Mouse (Mus musculus): ENCODE results near the gene Plscr3. TPM values are rescaled to one million over a fixed set of nuclear protein-coding genes. Genes with fewer than 3 reads are reported as not detected.

Plscr3 gene
- 44.3 and 49.0 TPM in 2 replicates for polyA plus RNA-seq (2014; fragmentation: Nextera tagmentation; extraction: Ambion mirVana)

DNA sequence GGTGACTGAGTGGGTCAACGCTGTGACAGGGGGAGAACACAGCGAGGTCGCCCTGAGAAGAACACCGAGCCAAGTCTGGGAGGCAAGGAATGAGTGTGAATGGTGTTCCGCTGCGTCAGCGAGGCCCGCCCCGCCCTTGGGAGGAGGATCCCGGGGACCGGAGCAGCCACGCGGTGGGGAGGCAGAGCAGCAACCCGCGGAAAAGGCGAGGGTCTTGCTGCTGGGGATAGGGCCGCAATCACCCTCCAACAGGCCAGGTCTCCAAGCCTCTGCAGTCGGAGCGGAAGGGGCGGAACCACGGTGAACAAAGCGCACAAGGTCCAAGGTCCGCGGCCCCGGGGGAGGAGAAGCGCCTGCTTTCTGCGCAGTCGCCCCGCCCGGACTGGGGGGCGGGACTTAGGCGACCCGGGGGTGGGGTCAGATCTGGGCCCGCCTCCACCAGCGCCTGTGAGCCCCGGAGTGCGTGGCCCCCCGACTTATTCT, at the start of gene Plscr3:
Gene Plscr3 (plus strand): TSS at position 179 of the 483 bp plus-strand sequence.
- Histone ChIP-seq H3K9ac (ENCODE audit: low read length) (peak within 1 kb of the TSS; percentile 76), H3K4me2 (ENCODE audit: low read length) (peak within 1 kb of the TSS; percentile 81), H3K9me3 (replicated peaks; ENCODE audit: control insufficient read depth, low read length) (no peaks in the 10 kb centered on the region), H3K36me3 (ENCODE audit: control insufficient read depth, insufficient read depth, low read length) (peaks cover 35% of the 10 kb centered on the region), H3K4me1 (ENCODE audit: control insufficient read depth, insufficient read depth, low read length) (peaks cover 14% of the 10 kb centered on the region), H3K27ac (ENCODE audit: low read depth, low read length) (peak within 1 kb of the TSS; percentile 94), H3K27me3 (replicated peaks; ENCODE audit: control insufficient read depth, insufficient read depth, low read length) (no peaks in the 10 kb centered on the region), H3K4me3 (ENCODE audit: low read depth, low read length) (peak within 1 kb of the TSS; percentile 57)
- peak; percentile 93 for DNase-seq (ENCODE audit: low spot score)
- ATAC-seq, result peak; percentile 95
- 2% methylated on average over 38 of the region's 38 CpGs for WGBS

- peaks cover 5% of the 10 kb centered on the region; the same call in 1 of the 2 replicates for H3K27me3 ChIP-seq (replicated peaks; ENCODE audit: control insufficient read depth, insufficient read depth, low read length)
Measured at GRCm38 (mm10) chr11:69797924-69798323, 48.3 kb upstream of the Plscr3 start.

GRCm38 (mm10) chr11:69799394-69800137, 46.6 kb upstream of the Plscr3 start:
- WGBS, result 21% methylated on average over 11 of the region's 12 CpGs
- H3K27me3 ChIP-seq (replicated peaks; ENCODE audit: control insufficient read depth, insufficient read depth, low read length), result peaks cover 10% of the 10 kb centered on the region
- peak overlapping the region; percentile 98 for H3K4me2 ChIP-seq (ENCODE audit: low read length)
- DNase-seq (ENCODE audit: low spot score), result peak; percentile 68
- H3K4me1 ChIP-seq (ENCODE audit: control insufficient read depth, insufficient read depth, low read length), result peaks cover 44% of the 10 kb centered on the region
- H3K36me3 ChIP-seq (ENCODE audit: control insufficient read depth, insufficient read depth, low read length), result no peaks in the 10 kb centered on the region
- no peaks in the 10 kb centered on the region for H3K9me3 ChIP-seq (replicated peaks; ENCODE audit: control insufficient read depth, low read length)
- H3K27ac ChIP-seq (ENCODE audit: low read depth, low read length), result peak overlapping the region; percentile 88
- peak overlapping the region; percentile 73; the same call in 1 of the 2 replicates for H3K9ac ChIP-seq (ENCODE audit: low read length)
- peak overlapping the region; percentile 56 for H3K4me3 ChIP-seq (ENCODE audit: low read depth, low read length)
- no peak for ATAC-seq

More at GRCm38 (mm10) chr11:69797924-69798323, 48.3 kb upstream of the Plscr3 start:
- 80% methylated on average over 7 of the region's 7 CpGs for WGBS
- Histone ChIP-seq H3K9ac (ENCODE audit: low read length) (no peak overlapping the region), H3K4me3 (ENCODE audit: low read depth, low read length) (no peak overlapping the region), H3K36me3 (ENCODE audit: control insufficient read depth, insufficient read depth, low read length) (no peaks in the 10 kb centered on the region), H3K4me2 (ENCODE audit: low read length) (no peak overlapping the region), H3K9me3 (replicated peaks; ENCODE audit: control insufficient read depth, low read length) (no peaks in the 10 kb centered on the region), H3K4me1 (ENCODE audit: control insufficient read depth, insufficient read depth, low read length) (peaks cover 27% of the 10 kb centered on the region), H3K27ac (ENCODE audit: low read depth, low read length) (no peak overlapping the region; the same call in 1 of the 2 replicates)
- no peak for ATAC-seq
- no peak for DNase-seq (ENCODE audit: low spot score)

DNA sequence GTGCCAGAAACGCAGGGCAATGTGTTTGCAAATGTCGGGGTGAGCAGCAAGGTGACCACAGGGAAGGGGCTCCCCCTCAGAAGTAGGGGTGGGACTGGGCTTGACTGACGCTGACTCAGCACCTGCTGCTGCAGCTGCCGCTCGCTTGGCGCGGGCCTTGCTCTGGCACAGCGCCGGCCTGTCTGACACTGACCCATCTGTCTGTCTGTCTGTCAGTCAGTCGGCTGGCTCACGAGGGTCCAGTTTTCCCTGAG, 46.1 kb upstream of the Plscr3 start:
- Histone ChIP-seq H3K4me3 (ENCODE audit: low read depth, low read length) (peak overlapping the region; percentile 56), H3K9ac (ENCODE audit: low read length) (peak overlapping the region; percentile 73), H3K9me3 (replicated peaks; ENCODE audit: control insufficient read depth, low read length) (no peaks in the 10 kb centered on the region), H3K27me3 (replicated peaks; ENCODE audit: control insufficient read depth, insufficient read depth, low read length) (peaks cover 15% of the 10 kb centered on the region), H3K36me3 (ENCODE audit: control insufficient read depth, insufficient read depth, low read length) (no peaks in the 10 kb centered on the region), H3K4me2 (ENCODE audit: low read length) (peak overlapping the region; percentile 98), H3K27ac (ENCODE audit: low read depth, low read length) (peak overlapping the region; percentile 88), H3K4me1 (ENCODE audit: control insufficient read depth, insufficient read depth, low read length) (peaks cover 46% of the 10 kb centered on the region)
- under 1% methylated on average over 11 of the region's 11 CpGs for WGBS
- DNase-seq (ENCODE audit: low spot score), result peak; percentile 77
- peak; percentile 45 for ATAC-seq

GRCm38 (mm10) chr11:69800392-69801197, 45.6 kb upstream of the Plscr3 start:
- H3K4me1 ChIP-seq (ENCODE audit: control insufficient read depth, insufficient read depth, low read length), result peaks cover 46% of the 10 kb centered on the region
- H3K27me3 ChIP-seq (replicated peaks; ENCODE audit: control insufficient read depth, insufficient read depth, low read length), result peaks cover 21% of the 10 kb centered on the region
- under 1% methylated on average over 36 of the region's 36 CpGs for WGBS

GRCm38 (mm10) chr11:69801379-69801977, 44.7 kb upstream of the Plscr3 start, which contains the start of gene Fgf11:
Fgf11 (minus strand) TSS chr11:69801857.
- DNase-seq (ENCODE audit: low spot score), result no peak
- Histone ChIP-seq H3K9ac (ENCODE audit: low read length) (peak within 1 kb of the TSS; percentile 75), H3K4me1 (ENCODE audit: control insufficient read depth, insufficient read depth, low read length) (peaks cover 46% of the 10 kb centered on the region), H3K4me3 (ENCODE audit: low read depth, low read length) (peak within 1 kb of the TSS; percentile 56), H3K36me3 (ENCODE audit: control insufficient read depth, insufficient read depth, low read length) (no peaks in the 10 kb centered on the region), H3K27me3 (replicated peaks; ENCODE audit: control insufficient read depth, insufficient read depth, low read length) (peaks cover 27% of the 10 kb centered on the region), H3K4me2 (ENCODE audit: low read length) (peak within 1 kb of the TSS; percentile 98), H3K9me3 (replicated peaks; ENCODE audit: control insufficient read depth, low read length) (no peaks in the 10 kb centered on the region), H3K27ac (ENCODE audit: low read depth, low read length) (peak within 1 kb of the TSS; percentile 88)
- WGBS, result 1% methylated on average over 33 of the region's 33 CpGs
- no peak for ATAC-seq

More at GRCm38 (mm10) chr11:69800392-69801197, 45.6 kb upstream of the Plscr3 start:
- Histone ChIP-seq H3K36me3 (ENCODE audit: control insufficient read depth, insufficient read depth, low read length) (no peaks in the 10 kb centered on the region), H3K9me3 (replicated peaks; ENCODE audit: control insufficient read depth, low read length) (no peaks in the 10 kb centered on the region), H3K27ac (ENCODE audit: low read depth, low read length) (peak overlapping the region; percentile 88), H3K9ac (ENCODE audit: low read length) (peak overlapping the region; percentile 73), H3K4me3 (ENCODE audit: low read depth, low read length) (peak overlapping the region; percentile 56), H3K4me2 (ENCODE audit: low read length) (peak overlapping the region; percentile 98)
- DNase-seq (ENCODE audit: low spot score), result peak; percentile 90
- peak; percentile 80 for ATAC-seq

- DNase-seq (ENCODE audit: low spot score), result peak; percentile 86
- Histone ChIP-seq H3K4me2 (ENCODE audit: low read length) (peak overlapping the region; percentile 98), H3K4me3 (ENCODE audit: low read depth, low read length) (peak overlapping the region; percentile 56), H3K9ac (ENCODE audit: low read length) (peak overlapping the region; percentile 75), H3K36me3 (ENCODE audit: control insufficient read depth, insufficient read depth, low read length) (no peaks in the 10 kb centered on the region), H3K27me3 (replicated peaks; ENCODE audit: control insufficient read depth, insufficient read depth, low read length) (peaks cover 27% of the 10 kb centered on the region), H3K27ac (ENCODE audit: low read depth, low read length) (peak overlapping the region; percentile 70), H3K4me1 (ENCODE audit: control insufficient read depth, insufficient read depth, low read length) (peaks cover 46% of the 10 kb centered on the region), H3K9me3 (replicated peaks; ENCODE audit: control insufficient read depth, low read length) (no peaks in the 10 kb centered on the region)
- peak; percentile 29 for ATAC-seq
- WGBS, result under 1% methylated on average over 33 of the region's 33 CpGs
Measured at GRCm38 (mm10) chr11:69802648-69803105, 43.5 kb upstream of the Plscr3 start.

GRCm38 (mm10) chr11:69803328-69803727, 42.8 kb upstream of the Plscr3 start:
- 2% methylated on average over 12 of the region's 12 CpGs for WGBS
- H3K36me3 ChIP-seq (ENCODE audit: control insufficient read depth, insufficient read depth, low read length), result no peaks in the 10 kb centered on the region
- no peaks in the 10 kb centered on the region for H3K9me3 ChIP-seq (replicated peaks; ENCODE audit: control insufficient read depth, low read length)
- ATAC-seq (0 out of 2 replicates have a peak, but pooled peaks have one; percentile 1), DNase-seq (ENCODE audit: low spot score) (no peak)
- H3K4me2 ChIP-seq (ENCODE audit: low read length), result peak overlapping the region; percentile 98
- H3K9ac ChIP-seq (ENCODE audit: low read length), result peak overlapping the region; percentile 75
- H3K4me1 ChIP-seq (ENCODE audit: control insufficient read depth, insufficient read depth, low read length), result peaks cover 46% of the 10 kb centered on the region
- H3K27ac ChIP-seq (ENCODE audit: low read depth, low read length), result peak overlapping the region; percentile 70; the same call in 1 of the 2 replicates
- H3K27me3 ChIP-seq (replicated peaks; ENCODE audit: control insufficient read depth, insufficient read depth, low read length), result peaks cover 27% of the 10 kb centered on the region
- peak overlapping the region; percentile 56 for H3K4me3 ChIP-seq (ENCODE audit: low read depth, low read length)

Data from forebrain, embryonic 14.5 days (tissue).